Mouse (Mus musculus): ENCODE measurements around the gene Gm48552.

- TF ChIP-seq TAL1 (IDR thresholded peaks at IDR 0.05; ENCODE audit: low read length) (no peak), GATA1 (IDR thresholded peaks at IDR 0.05; ENCODE audit: low read length) (no peak)
Measured at GRCm38 (mm10) chr10:81401521-81402226, 12.9 kb downstream of the Gm48552 start.

Measured in erythroblast, embryonic 14.5 days (primary cell).